Mouse (Mus musculus) kidney, adult 2 months (tissue): ENCODE measurements at regions not wholly inside any gene's neighbourhood (a gene's known extent, or its start where the extent isn't known, plus 50 kb on each side); places are given as distances from the start of the nearest gene placed in this dataset.

Experiments
- DNase-seq: peaks from one replicate; pipeline ENCODE4 v3.0.0; 2021
- H3K27ac ChIP-seq: fragments of 200-500 bp; 2 replicates; pipeline ENCODE4 v1.5.1; 2012; ENCODE audit warnings: low read depth, low read length, control low read depth, inconsistent platforms; ENCODE audit not compliant: insufficient read depth
- H3K27me3 ChIP-seq: fragments of 200-500 bp; replicated peaks from 2 replicates; pipeline ENCODE4 v1.6.1; 2012; ENCODE audit warnings: mild to moderate bottlenecking, moderate library complexity, low read length, inconsistent platforms; ENCODE audit not compliant: control insufficient read depth, insufficient read depth
- H3K36me3 ChIP-seq: fragments of 200-500 bp; 2 replicates; pipeline ENCODE4 v1.6.1; 2012; ENCODE audit warnings: mild to moderate bottlenecking, moderate library complexity, low read length, inconsistent platforms; ENCODE audit not compliant: control insufficient read depth, insufficient read depth
- H3K4me1 ChIP-seq: fragments of 200-500 bp; 2 replicates; pipeline ENCODE4 v1.6.1; 2011; ENCODE audit warnings: low read length; ENCODE audit not compliant: control insufficient read depth, insufficient read depth
- H3K4me3 ChIP-seq: fragments of 200-500 bp; 2 replicates; pipeline ENCODE4 v1.5.1; 2011; ENCODE audit warnings: mild to moderate bottlenecking, low read depth, low read length, control low read depth; ENCODE audit not compliant: insufficient read depth
- CTCF ChIP-seq: fragments of 200-500 bp; conservative IDR thresholded peaks from 2 replicates; pipeline ENCODE4 v1.5.1; 2011; ENCODE audit warnings: low read depth, mild to moderate bottlenecking, control low read depth, low read length, moderate library complexity, mixed read lengths; ENCODE audit not compliant: insufficient read depth, insufficient read length
- POLR2A ChIP-seq: fragments of 200-500 bp; IDR thresholded peaks from one replicate; pipeline ENCODE4 v1.6.1; 2011; ENCODE audit warnings: low read depth, low read length, control low read depth
- WGBS: fragments of 180-500 bp; shearing (Covaris S2); methylation state at CpG from one replicate; pipeline ENCODE4 v1.1.7; 2018; 5-methylcytosine and 5-hydroxymethylcytosine counted together

DNA sequence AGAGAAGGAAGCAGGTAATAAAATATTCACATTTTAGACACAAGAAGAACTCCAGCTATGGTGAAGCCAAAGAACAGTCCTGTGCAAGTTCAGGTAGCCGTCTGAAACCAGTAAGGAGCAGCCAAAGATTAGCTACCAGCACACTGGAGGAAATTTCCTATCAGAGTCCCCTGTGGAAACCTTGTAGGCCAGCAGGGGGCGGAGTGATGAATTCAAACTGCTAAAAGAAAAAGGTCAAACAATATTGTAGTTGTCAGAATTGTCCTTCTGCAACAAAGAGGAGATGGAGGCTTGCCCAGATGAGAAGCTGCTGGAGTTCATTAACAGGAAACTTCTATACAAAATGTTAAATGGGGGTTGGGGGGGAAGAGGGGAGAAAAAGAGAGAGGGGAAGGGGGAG, 95.8 kb upstream of the L3mbtl4 start:
- TF ChIP-seq CTCF (peak; percentile 44), POLR2A (no peak)
- 24% methylated on average over 2 of the region's 2 CpGs for WGBS
- peak; percentile 33 for DNase-seq

DNA sequence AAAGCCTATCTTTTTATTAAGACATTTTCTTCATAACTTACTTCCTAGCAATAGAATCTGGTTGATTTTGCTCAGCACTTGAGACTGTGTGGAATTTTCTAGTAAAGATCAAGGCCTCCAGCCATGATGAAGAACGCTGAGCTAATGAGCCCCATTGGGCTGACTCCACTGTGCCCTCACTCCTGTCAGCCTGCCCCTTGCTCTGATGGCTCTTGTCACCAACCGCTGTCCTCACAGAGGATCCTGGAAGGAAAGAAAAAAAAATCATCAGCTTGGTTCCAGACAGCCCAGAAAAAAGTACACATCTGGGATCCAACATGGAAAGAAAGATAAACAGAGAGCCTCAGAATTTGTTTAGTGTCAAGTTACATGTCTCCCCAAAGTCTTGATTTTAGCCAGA, 88.2 kb upstream of the L3mbtl4 start:
- 45% methylated on average over 2 of the region's 2 CpGs for WGBS
- no peak for TF ChIP-seq POLR2A
- no peak for TF ChIP-seq CTCF
- DNase-seq: no peak
- H3K27me3 ChIP-seq: no peaks in the 10 kb centered on the region
- no peaks in the 10 kb centered on the region for H3K36me3 ChIP-seq
- no peak overlapping the region for H3K4me3 ChIP-seq
- H3K4me1 ChIP-seq: no peaks in the 10 kb centered on the region
- H3K27ac ChIP-seq: no peak overlapping the region

More for the DNA sequence above, 95.8 kb upstream of the L3mbtl4 start:
- H3K36me3 ChIP-seq: no peaks in the 10 kb centered on the region
- H3K27ac ChIP-seq: no peak overlapping the region
- no peaks in the 10 kb centered on the region for H3K4me1 ChIP-seq
- H3K27me3 ChIP-seq: no peaks in the 10 kb centered on the region
- H3K4me3 ChIP-seq: no peak overlapping the region

DNA sequence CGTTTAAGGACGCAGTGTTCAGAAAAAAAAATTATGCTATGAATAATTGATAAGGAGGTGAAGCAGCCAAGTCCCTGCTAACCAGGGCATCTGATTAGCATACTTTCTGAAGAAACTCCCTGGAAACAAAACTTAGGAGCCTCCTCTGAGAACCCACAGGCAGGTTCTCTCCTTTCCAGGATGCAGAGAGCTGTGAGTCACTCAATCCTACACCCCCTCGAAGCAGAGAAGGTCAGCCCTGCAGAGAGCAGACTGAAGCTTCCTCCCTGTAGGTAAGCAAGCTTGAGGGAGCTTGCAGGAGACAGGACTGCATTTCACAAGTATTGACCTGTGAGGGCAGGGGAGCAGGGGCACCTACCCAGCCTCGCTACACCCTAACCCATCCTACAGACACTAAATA, 83.7 kb upstream of the L3mbtl4 start:
- Histone ChIP-seq H3K27me3 (no peaks in the 10 kb centered on the region), H3K4me1 (no peaks in the 10 kb centered on the region), H3K36me3 (no peaks in the 10 kb centered on the region), H3K4me3 (no peak overlapping the region), H3K27ac (no peak overlapping the region)
- no peak for DNase-seq
- WGBS: 76% methylated on average over 4 of the region's 4 CpGs
- TF ChIP-seq CTCF (no peak), POLR2A (no peak)

DNA sequence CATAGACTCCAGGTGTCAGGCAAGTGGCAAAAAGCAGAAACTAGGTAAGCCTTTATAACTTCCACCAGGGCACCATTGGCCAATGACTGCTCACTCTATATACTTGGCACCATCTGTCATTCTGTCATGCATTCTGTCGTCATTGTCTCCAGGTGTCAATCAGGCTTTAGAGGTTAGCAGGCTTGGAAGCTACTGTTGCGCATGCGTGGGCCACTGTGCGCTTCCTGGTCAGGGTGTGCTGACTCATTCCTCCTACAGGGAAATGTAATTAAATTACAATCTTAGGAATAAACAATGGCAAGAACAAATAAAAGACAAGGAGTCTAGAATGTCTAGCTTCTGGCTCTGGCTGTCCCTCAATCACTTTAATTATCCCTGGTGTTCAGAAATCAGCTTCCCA, 68.1 kb upstream of the L3mbtl4 start:
- Histone ChIP-seq H3K4me3 (no peak overlapping the region), H3K4me1 (peaks cover 3% of the 10 kb centered on the region; the same call in 1 of the 2 replicates), H3K27me3 (no peaks in the 10 kb centered on the region; the same call in 1 of the 2 replicates), H3K36me3 (no peaks in the 10 kb centered on the region), H3K27ac (no peak overlapping the region)
- 80% methylated on average over 4 of the region's 4 CpGs for WGBS
- DNase-seq: no peak
- TF ChIP-seq POLR2A (no peak), CTCF (no peak)

DNA sequence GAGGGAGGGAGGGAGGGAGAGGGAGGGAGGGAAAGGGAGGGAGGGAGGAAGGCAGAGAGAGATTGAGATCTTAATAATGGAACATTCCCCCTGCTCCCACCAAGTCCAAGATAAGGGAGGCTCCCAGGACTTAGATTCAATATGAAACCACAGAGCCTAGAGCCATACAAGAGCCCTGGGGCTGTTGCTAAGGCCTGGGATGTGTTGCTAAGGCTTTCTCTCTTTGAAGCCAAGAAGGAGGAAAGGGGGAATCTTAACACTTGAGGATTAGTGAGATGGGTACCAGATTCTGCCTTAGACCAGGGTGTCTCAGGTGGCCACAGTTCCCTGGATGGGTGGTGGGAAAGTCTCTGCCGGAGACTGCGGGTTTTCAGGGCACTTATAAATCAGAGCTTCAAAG, 64.8 kb upstream of the L3mbtl4 start:
- TF ChIP-seq CTCF (no peak), POLR2A (no peak)
- no peak for DNase-seq
- Histone ChIP-seq H3K4me3 (no peak overlapping the region), H3K4me1 (peaks cover 3% of the 10 kb centered on the region; the same call in 1 of the 2 replicates), H3K36me3 (no peaks in the 10 kb centered on the region), H3K27me3 (no peaks in the 10 kb centered on the region), H3K27ac (no peak overlapping the region)
- 44% methylated on average over 2 of the region's 2 CpGs for WGBS

DNA sequence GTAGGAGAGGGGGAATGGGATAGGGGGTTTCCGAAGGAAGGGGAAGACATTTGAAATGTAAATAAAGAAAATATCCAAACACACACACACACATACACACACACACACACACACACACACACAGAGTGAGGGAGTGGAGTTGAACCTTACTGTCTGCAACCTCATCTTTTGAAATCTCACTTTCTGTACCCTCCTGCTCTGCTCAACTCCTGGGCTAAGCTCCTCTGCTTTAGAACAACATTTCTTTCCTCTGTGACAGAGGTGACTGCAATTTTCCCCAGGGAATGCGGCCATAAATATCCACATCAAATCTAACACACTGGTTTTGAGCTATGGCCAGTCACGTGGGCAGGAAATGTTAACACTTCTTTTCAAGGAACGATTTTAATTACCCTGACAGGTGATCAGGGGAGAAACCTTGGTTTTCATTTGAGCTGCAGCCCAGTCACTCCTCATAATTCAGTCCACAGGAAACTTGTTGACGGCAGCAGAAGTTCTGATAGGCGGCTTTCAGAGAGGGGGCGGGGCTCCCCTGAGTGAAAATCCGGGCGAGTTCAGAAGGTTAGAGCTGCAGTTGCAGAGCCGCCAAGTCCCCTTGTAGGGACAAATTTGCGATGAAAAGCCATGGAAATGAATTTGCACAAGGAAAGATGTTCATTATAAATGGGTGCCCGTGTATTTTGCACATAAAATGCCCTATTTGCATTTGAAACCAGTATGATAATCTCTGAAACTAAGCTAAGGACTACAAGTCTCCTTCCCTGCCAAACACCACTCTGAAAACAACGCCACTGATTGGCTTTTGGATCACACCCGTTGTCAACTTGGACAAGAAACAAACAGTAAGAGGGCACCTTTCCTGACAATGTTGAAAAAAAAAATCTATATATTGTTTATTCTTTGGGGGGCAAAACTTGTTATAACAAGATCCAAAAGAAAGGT, 63.0 kb upstream of the L3mbtl4 start:
- Histone ChIP-seq H3K36me3 (no peaks in the 10 kb centered on the region), H3K4me1 (peaks cover 3% of the 10 kb centered on the region; the same call in 1 of the 2 replicates), H3K27me3 (no peaks in the 10 kb centered on the region), H3K27ac (no peak overlapping the region), H3K4me3 (peak overlapping the region; percentile 9; the same call in 1 of the 2 replicates)
- no peak for TF ChIP-seq CTCF
- no peak for TF ChIP-seq POLR2A
- DNase-seq: peak; percentile 71
- 11% methylated on average over 14 of the region's 14 CpGs for WGBS

DNA sequence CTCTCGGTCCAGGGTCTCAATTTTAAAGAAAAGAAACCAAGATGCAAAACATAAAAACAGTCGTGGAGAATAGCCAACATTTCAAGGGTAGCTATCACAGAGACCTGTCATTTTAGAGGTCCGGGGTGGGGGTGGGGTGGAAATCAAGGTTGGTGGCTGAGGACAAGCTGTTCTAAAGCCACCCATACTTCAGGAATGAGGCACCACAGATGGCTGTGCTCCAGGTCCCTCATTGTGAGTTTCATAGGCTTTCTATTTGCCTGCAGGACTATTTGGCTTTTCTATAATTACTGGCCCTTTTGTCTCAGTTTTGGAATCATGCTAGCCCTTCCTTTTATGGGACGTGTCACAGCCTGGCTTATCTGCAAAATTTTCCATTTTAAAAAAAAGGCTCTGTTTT, 55.4 kb upstream of the L3mbtl4 start:
- Histone ChIP-seq H3K36me3 (no peaks in the 10 kb centered on the region), H3K27ac (no peak overlapping the region), H3K4me1 (no peaks in the 10 kb centered on the region), H3K27me3 (no peaks in the 10 kb centered on the region), H3K4me3 (no peak overlapping the region)
- TF ChIP-seq POLR2A: no peak
- TF ChIP-seq CTCF: no peak
- WGBS: 76% methylated on average over 4 of the region's 4 CpGs
- DNase-seq: no peak
